Mouse (Mus musculus) limb, embryonic 13.5 days (tissue): ENCODE data around the gene Fgf18. TPM values are rescaled to one million over a fixed set of nuclear protein-coding genes. Genes with fewer than 3 reads are reported as not detected.

Source experiments
- ATAC-seq: fragments of 200-750 bp; cut with Nextera tagmentation; 2 replicates; pipeline ENCODE4 v1.8.0; 2017; ENCODE audit warnings: low read depth, moderate number of reproducible peaks, moderate TSS enrichment; ENCODE audit not compliant: low FRiP score
- H3K27ac ChIP-seq: fragments of 300-500 bp; sonication (generic); 2 replicates; pipeline ENCODE4 v1.5.1; 2015; ENCODE audit warnings: inconsistent platforms, mild to moderate bottlenecking, moderate library complexity
- H3K27me3 ChIP-seq: fragments of 300-500 bp; sonication (generic); 2 replicates; pipeline ENCODE4 v1.6.1; 2015; ENCODE audit warnings: mild to moderate bottlenecking, inconsistent platforms
- H3K36me3 ChIP-seq: fragments of 300-500 bp; sonication (generic); 2 replicates; pipeline ENCODE4 v1.6.1; 2015; ENCODE audit warnings: inconsistent platforms, mild to moderate bottlenecking, moderate library complexity
- H3K4me1 ChIP-seq: fragments of 300-500 bp; sonication (generic); 2 replicates; pipeline ENCODE4 v1.6.1; 2015; ENCODE audit warnings: inconsistent platforms
- H3K4me2 ChIP-seq: fragments of 300-500 bp; sonication (generic); replicated peaks from 2 replicates; pipeline ENCODE4 v1.6.1; 2015; ENCODE audit warnings: inconsistent platforms, mild to moderate bottlenecking, moderate library complexity
- H3K4me3 ChIP-seq: fragments of 300-500 bp; sonication (generic); 2 replicates; pipeline ENCODE4 v1.5.1; 2015; ENCODE audit warnings: moderate library complexity, mild to moderate bottlenecking, inconsistent platforms
- H3K9ac ChIP-seq: fragments of 300-500 bp; sonication (generic); 2 replicates; pipeline ENCODE4 v1.6.1; 2015; ENCODE audit warnings: mild to moderate bottlenecking, inconsistent platforms
- H3K9me3 ChIP-seq: fragments of 300-500 bp; sonication (generic); 2 replicates; pipeline ENCODE4 v1.6.1; 2016; ENCODE audit warnings: inconsistent platforms
- WGBS: fragments of 180-500 bp; shearing (Covaris S2); methylation state at CpG from one replicate; pipeline ENCODE4 v1.1.7; 2015; 5-methylcytosine and 5-hydroxymethylcytosine counted together
- polyA plus RNA-seq: library from polyadenylated mRNA; unstranded; fragments of >200 nt; fragmentation: Nextera tagmentation; extraction: Ambion mirVana; gene quantifications from 2 replicates; pipeline ENCODE4 v1.2.1, GENCODE M21; 2015

Fgf18 gene
- polyA plus RNA-seq, result 17.0 and 18.8 TPM in 2 replicates

DNA sequence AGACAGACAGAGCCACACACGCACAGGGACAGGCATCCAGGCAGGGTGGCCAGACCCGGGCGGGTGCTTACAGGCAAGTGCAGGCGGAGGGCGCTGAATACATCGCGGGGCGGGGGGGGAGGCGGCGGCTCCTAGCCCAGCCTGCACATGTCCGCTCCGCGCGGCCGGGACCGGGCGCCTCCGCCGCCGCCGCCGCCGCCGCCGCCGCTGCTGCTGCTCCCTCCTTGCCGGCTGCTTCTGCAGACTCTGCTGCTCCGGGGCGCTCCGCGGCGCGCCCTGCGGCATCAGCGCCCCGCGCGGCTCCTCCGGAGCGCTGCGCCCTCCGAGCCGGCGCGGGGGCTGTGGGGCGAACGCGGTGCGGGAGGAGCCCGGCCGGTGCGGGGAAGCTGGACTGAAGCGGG is at the start of gene Fgf18:
Fgf18 (minus strand) TSS at position 230 of the 401 bp plus-strand sequence.
- under 1% methylated on average over 35 of the region's 53 CpGs for WGBS
- Histone ChIP-seq H3K27ac (peak within 1 kb of the TSS; percentile 87), H3K9me3 (no peaks in the 10 kb centered on the region), H3K4me1 (peaks cover 56% of the 10 kb centered on the region), H3K27me3 (peaks cover 38% of the 10 kb centered on the region), H3K4me3 (peak within 1 kb of the TSS; percentile 69), H3K4me2 (peak within 1 kb of the TSS; percentile 89), H3K9ac (peak within 1 kb of the TSS; percentile 80), H3K36me3 (peaks cover 27% of the 10 kb centered on the region)
- peak; percentile 14; the same call in 1 of the 2 replicates for ATAC-seq

- Histone ChIP-seq H3K27ac (no peak overlapping the region), H3K9ac (no peak overlapping the region), H3K9me3 (peaks cover 5% of the 10 kb centered on the region; the same call in 1 of the 2 replicates), H3K4me2 (no peak overlapping the region), H3K36me3 (no peaks in the 10 kb centered on the region), H3K4me1 (peaks cover 32% of the 10 kb centered on the region), H3K27me3 (peaks cover 93% of the 10 kb centered on the region), H3K4me3 (no peak overlapping the region)
- WGBS, result 7% methylated on average over 24 of the region's 24 CpGs
- no peak for ATAC-seq
Observed at GRCm38 (mm10) chr11:33196447-33197132, 49.4 kb upstream of the Fgf18 start.

DNA sequence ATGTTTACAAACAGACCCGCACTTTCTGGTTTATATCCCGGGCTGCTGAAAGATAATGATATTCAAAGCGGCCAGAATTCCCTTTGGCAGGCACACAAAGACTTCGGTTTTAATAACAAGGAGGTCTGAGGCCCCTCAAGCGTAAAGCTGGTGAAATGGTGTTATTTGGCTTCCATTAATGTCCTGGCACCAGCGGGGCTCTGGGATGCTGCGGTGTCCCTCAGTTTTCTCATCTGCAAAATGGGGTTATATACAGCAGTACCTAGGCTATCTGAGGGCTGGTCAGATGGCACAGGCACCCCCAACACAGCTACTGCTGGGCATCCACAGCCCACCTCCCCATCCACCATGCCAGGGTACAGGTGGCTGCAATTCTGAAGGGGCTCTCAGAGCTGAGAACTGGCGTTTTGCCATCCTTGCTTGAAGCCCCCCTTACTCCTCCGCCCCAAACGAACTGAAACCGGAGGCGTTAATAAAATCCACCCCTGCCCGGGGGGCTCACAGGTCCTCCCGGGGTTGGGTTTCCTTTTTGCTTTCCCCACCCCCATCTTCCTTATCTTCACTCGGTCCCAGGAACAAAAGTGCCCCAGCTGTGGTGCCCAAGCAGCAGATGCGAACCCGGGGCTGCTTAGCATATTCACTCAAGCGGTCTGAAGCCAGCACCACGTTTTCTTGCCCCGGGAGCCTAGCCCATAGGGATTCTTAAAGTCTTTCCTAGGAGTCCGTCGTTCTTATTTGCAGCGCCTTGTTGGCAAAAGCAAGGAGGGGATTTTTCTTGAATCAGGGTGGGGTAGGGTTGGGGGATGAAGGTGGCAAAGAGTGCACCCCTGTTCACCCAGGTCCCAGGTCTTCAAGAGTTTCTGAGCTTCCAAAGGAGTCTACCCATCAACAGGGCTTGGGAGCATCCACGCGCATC is 48.6 kb upstream of the Fgf18 start:
- H3K4me1 ChIP-seq, result peaks cover 24% of the 10 kb centered on the region
- no peak overlapping the region for H3K4me3 ChIP-seq
- no peak overlapping the region for H3K9ac ChIP-seq
- ATAC-seq, result no peak
- WGBS, result 5% methylated on average over 25 of the region's 25 CpGs
- H3K36me3 ChIP-seq, result no peaks in the 10 kb centered on the region
- H3K27ac ChIP-seq, result no peak overlapping the region
- 0 out of 2 replicates have a peak overlapping the region, but pooled peaks have one; percentile 1 for H3K4me2 ChIP-seq
- peaks cover 5% of the 10 kb centered on the region; the same call in 1 of the 2 replicates for H3K9me3 ChIP-seq
- peaks cover 93% of the 10 kb centered on the region for H3K27me3 ChIP-seq

DNA sequence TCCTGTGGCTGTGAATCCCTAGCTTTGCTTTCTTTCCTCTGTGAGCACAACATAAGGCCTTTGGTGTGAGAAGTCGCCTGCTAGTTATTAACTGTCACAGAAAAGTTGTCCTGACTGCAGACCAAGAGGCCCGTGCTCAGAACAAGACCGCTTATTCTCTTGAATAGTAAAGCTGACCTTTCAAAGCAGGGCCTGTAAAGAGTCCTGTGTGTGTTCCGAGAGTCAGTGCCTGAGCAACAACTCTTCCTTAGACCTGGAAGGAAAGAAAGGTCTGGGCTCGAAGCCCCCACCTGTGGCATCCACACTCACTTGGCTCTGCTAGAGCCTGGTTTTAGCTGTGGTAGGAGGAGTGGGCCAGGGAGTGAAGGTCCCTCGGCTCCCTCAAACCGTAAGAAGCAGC is 47.9 kb upstream of the Fgf18 start:
- no peaks in the 10 kb centered on the region for H3K36me3 ChIP-seq
- ATAC-seq, result no peak
- peaks cover 5% of the 10 kb centered on the region; the same call in 1 of the 2 replicates for H3K9me3 ChIP-seq
- H3K4me2 ChIP-seq, result no peak overlapping the region
- no peak overlapping the region for H3K27ac ChIP-seq
- peaks cover 91% of the 10 kb centered on the region for H3K27me3 ChIP-seq
- H3K4me1 ChIP-seq, result peaks cover 17% of the 10 kb centered on the region
- WGBS, result 25% methylated on average over 7 of the region's 7 CpGs
- H3K4me3 ChIP-seq, result no peak overlapping the region
- no peak overlapping the region for H3K9ac ChIP-seq

GRCm38 (mm10) chr11:33193695-33194094 is 46.5 kb upstream of the Fgf18 start:
- ATAC-seq, result peak; percentile 43; the same call in 1 of the 2 replicates
- H3K36me3 ChIP-seq, result no peaks in the 10 kb centered on the region
- peaks cover 17% of the 10 kb centered on the region for H3K4me1 ChIP-seq
- H3K9ac ChIP-seq, result peak overlapping the region; percentile 36; the same call in 1 of the 2 replicates
- H3K4me3 ChIP-seq, result peak overlapping the region; percentile 22
- 2% methylated on average over 12 of the region's 12 CpGs for WGBS
- H3K4me2 ChIP-seq, result peak overlapping the region; percentile 49
- peaks cover 80% of the 10 kb centered on the region for H3K27me3 ChIP-seq
- peaks cover 5% of the 10 kb centered on the region; the same call in 1 of the 2 replicates for H3K9me3 ChIP-seq
- H3K27ac ChIP-seq, result no peak overlapping the region

- H3K9me3 ChIP-seq, result no peaks in the 10 kb centered on the region
- no peak for ATAC-seq
- H3K4me3 ChIP-seq, result no peak overlapping the region
- H3K4me1 ChIP-seq, result peaks cover 8% of the 10 kb centered on the region; the same call in 1 of the 2 replicates
- no peak overlapping the region for H3K4me2 ChIP-seq
- H3K9ac ChIP-seq, result no peak overlapping the region
- peaks cover 41% of the 10 kb centered on the region for H3K27me3 ChIP-seq
- no peaks in the 10 kb centered on the region for H3K36me3 ChIP-seq
- no peak overlapping the region for H3K27ac ChIP-seq
- WGBS, result 84% methylated on average over 3 of the region's 3 CpGs
Observed at GRCm38 (mm10) chr11:33181804-33182203, 34.6 kb upstream of the Fgf18 start.

- Histone ChIP-seq H3K9ac (peak overlapping the region; percentile 56), H3K36me3 (no peaks in the 10 kb centered on the region), H3K4me3 (peak overlapping the region; percentile 33), H3K27ac (no peak overlapping the region), H3K9me3 (no peaks in the 10 kb centered on the region), H3K4me2 (peak overlapping the region; percentile 68), H3K4me1 (peaks cover 8% of the 10 kb centered on the region; the same call in 1 of the 2 replicates), H3K27me3 (peaks cover 48% of the 10 kb centered on the region)
- 2% methylated on average over 18 of the region's 18 CpGs for WGBS
- peak; percentile 64; the same call in 1 of the 2 replicates for ATAC-seq
Observed at GRCm38 (mm10) chr11:33180701-33181116, 33.5 kb upstream of the Fgf18 start.

GRCm38 (mm10) chr11:33179802-33180201 is 32.6 kb upstream of the Fgf18 start:
- ATAC-seq, result no peak
- Histone ChIP-seq H3K4me3 (no peak overlapping the region), H3K4me1 (peaks cover 8% of the 10 kb centered on the region; the same call in 1 of the 2 replicates), H3K9me3 (no peaks in the 10 kb centered on the region), H3K27ac (no peak overlapping the region), H3K4me2 (no peak overlapping the region), H3K36me3 (no peaks in the 10 kb centered on the region), H3K9ac (no peak overlapping the region), H3K27me3 (peaks cover 52% of the 10 kb centered on the region)
- 69% methylated on average over 1 of the region's 1 CpGs for WGBS

- H3K36me3 ChIP-seq, result no peaks in the 10 kb centered on the region
- H3K9me3 ChIP-seq, result no peaks in the 10 kb centered on the region
- no peak overlapping the region for H3K4me3 ChIP-seq
- H3K27me3 ChIP-seq, result peaks cover 52% of the 10 kb centered on the region
- peaks cover 8% of the 10 kb centered on the region; the same call in 1 of the 2 replicates for H3K4me1 ChIP-seq
- H3K4me2 ChIP-seq, result no peak overlapping the region
- ATAC-seq, result no peak; the same call in 1 of the 2 replicates
- no peak overlapping the region for H3K9ac ChIP-seq
- 30% methylated on average over 20 of the region's 20 CpGs for WGBS
- no peak overlapping the region for H3K27ac ChIP-seq
Observed at GRCm38 (mm10) chr11:33176525-33177245, 29.5 kb upstream of the Fgf18 start.

DNA sequence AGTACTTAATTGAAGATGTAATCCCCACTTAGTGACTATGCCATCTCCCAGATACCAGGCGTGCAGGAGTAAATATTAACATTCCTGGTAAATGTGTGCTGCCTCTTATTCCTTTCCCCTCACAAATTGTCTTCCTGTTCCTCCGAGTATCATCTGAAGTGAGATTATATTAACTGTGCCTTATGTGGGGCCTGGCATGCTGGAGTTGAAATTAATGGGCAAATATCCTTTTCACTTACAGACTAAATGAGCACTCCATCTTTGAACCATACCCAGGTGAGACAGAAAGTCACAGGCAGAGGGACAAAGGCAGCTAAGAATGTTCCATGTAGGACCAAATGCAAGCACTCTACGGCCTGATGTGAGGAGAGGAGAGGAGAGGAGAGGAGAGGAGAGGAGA is 28.6 kb upstream of the Fgf18 start:
- Histone ChIP-seq H3K4me1 (peaks cover 6% of the 10 kb centered on the region; the same call in 1 of the 2 replicates), H3K27me3 (peaks cover 52% of the 10 kb centered on the region), H3K9ac (no peak overlapping the region), H3K4me2 (no peak overlapping the region), H3K27ac (no peak overlapping the region), H3K9me3 (no peaks in the 10 kb centered on the region), H3K4me3 (no peak overlapping the region), H3K36me3 (no peaks in the 10 kb centered on the region)
- WGBS, result 73% methylated on average over 2 of the region's 3 CpGs
- no peak for ATAC-seq

- H3K27ac ChIP-seq, result no peak overlapping the region
- H3K27me3 ChIP-seq, result peaks cover 20% of the 10 kb centered on the region
- no peaks in the 10 kb centered on the region for H3K9me3 ChIP-seq
- WGBS, result 16% methylated on average over 9 of the region's 9 CpGs
- no peaks in the 10 kb centered on the region for H3K4me1 ChIP-seq
- no peaks in the 10 kb centered on the region for H3K36me3 ChIP-seq
- no peak overlapping the region for H3K4me3 ChIP-seq
- no peak overlapping the region for H3K9ac ChIP-seq
- H3K4me2 ChIP-seq, result no peak overlapping the region
- ATAC-seq, result no peak
Observed at GRCm38 (mm10) chr11:33170489-33170888, 23.3 kb upstream of the Fgf18 start.
